Mouse (Mus musculus) neural tube, embryonic 13.5 days (tissue): ENCODE data around the gene Rgp1. TPM values are rescaled to one million over a fixed set of nuclear protein-coding genes. Genes with fewer than 3 reads are reported as not detected.
A peak's percentile ranks its signal among the peaks of the same experiment; 100 is the strongest.
"Not testable (repeated sequence)": the region's sequence is repeated elsewhere in the genome, so short reads cannot be mapped to it uniquely, and the experiment has no call there.

Experiments
- ATAC-seq: fragments of 200-750 bp; cut with Nextera tagmentation; 2 replicates; pipeline ENCODE4 v1.8.0; 2017; ENCODE audit warnings: low read depth, mild to moderate bottlenecking, moderate TSS enrichment, moderate library complexity
- H3K27ac ChIP-seq: fragments of 300-500 bp; sonication (generic); replicated peaks from 2 replicates; pipeline ENCODE4 v1.5.1; 2015; ENCODE audit warnings: moderate library complexity, mild to moderate bottlenecking, inconsistent platforms
- H3K27me3 ChIP-seq: fragments of 300-500 bp; sonication (generic); 2 replicates; pipeline ENCODE4 v1.6.1; 2015; ENCODE audit warnings: mild to moderate bottlenecking, inconsistent platforms
- H3K36me3 ChIP-seq: fragments of 300-500 bp; sonication (generic); 2 replicates; pipeline ENCODE4 v1.6.1; 2015; ENCODE audit warnings: mild to moderate bottlenecking, inconsistent platforms
- H3K4me1 ChIP-seq: fragments of 300-500 bp; sonication (generic); replicated peaks from 2 replicates; pipeline ENCODE4 v1.6.1; 2015; ENCODE audit warnings: inconsistent platforms
- H3K4me2 ChIP-seq: fragments of 300-500 bp; sonication (generic); 2 replicates; pipeline ENCODE4 v1.6.1; 2015; ENCODE audit warnings: inconsistent platforms, mild to moderate bottlenecking, moderate library complexity
- H3K4me3 ChIP-seq: fragments of 300-500 bp; sonication (generic); 2 replicates; pipeline ENCODE4 v1.5.1; 2015; ENCODE audit warnings: mild to moderate bottlenecking, inconsistent platforms
- H3K9ac ChIP-seq: fragments of 300-500 bp; sonication (generic); 2 replicates; pipeline ENCODE4 v1.6.1; 2015; ENCODE audit warnings: moderate library complexity, mild to moderate bottlenecking, inconsistent platforms
- H3K9me3 ChIP-seq: fragments of 300-500 bp; sonication (generic); 2 replicates; pipeline ENCODE4 v1.6.1; 2016; ENCODE audit warnings: inconsistent platforms
- WGBS: fragments of 180-500 bp; shearing (Covaris S2); methylation state at CpG from one replicate; pipeline ENCODE4 v1.1.7; 2015; 5-methylcytosine and 5-hydroxymethylcytosine counted together
- polyA plus RNA-seq: library from polyadenylated mRNA; unstranded; fragments of >200 nt; fragmentation: Nextera tagmentation; extraction: Ambion mirVana; gene quantifications from 2 replicates; pipeline ENCODE4 v1.2.1, GENCODE M21; 2015

Gene Rgp1
- polyA plus RNA-seq, 1 experiment from 2014 or later: 23.9 TPM

DNA sequence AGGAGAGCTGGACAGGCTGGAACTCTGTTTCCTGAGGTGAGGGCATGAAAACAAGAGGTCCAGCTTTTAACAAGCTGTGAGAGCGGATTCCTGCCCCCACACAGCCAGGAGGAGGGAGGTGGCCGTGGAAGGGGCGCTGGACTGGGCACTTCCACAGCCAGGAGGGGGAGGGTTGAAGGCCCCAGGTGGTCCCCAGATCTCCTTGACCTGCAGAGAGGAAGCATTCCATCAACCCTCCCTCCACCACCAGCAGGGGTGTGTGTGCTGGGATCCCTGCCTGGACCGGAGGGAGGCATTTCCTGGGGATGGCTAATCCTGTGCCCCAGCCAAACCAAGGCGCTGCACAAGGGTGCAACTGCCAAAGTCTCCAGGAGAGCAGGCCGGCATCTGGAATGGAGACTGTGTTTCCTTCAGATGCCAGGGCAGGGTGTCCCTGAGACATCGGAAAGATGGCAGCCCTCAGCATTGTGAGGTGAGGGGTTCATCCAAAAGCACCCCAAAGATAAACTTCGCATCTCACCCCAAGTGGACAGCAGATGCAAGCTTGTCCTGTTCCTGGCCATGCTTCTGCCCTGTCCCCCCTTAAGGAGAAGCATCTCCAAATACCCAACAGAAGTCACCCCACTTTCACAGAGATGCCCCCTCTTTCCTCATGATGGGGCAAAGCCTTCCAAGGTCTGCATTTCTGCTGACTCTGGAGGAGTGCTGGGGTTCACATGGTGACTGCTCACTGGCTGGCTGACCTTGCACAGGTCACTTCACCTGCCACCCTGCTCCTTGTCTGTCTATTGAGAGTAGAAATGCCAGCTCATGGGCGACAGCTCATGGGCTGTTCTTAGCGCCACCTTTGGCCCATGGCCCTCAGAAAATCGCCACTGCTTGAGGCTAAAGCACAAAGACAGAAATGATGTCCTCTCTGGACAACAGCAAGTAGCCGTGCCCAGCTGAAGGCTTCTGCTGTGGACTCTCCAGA lies 6.2 kb downstream of the Rgp1 start, which contains the start of gene Msmp:
Gene Msmp (minus strand): TSS at position 51 of the 973 bp plus-strand sequence.
- H3K9me3 ChIP-seq: no peaks in the 10 kb centered on the region
- 76% methylated on average over 12 of the region's 12 CpGs for whole genome bisulfite sequencing
- no peak within 1 kb of the TSS for H3K4me2 ChIP-seq
- H3K4me1 ChIP-seq: peaks cover 6% of the 10 kb centered on the region
- no peak within 1 kb of the TSS for H3K27ac ChIP-seq
- ATAC-seq: no peak
- no peak within 1 kb of the TSS for H3K4me3 ChIP-seq
- H3K27me3 ChIP-seq: no peaks in the 10 kb centered on the region
- 0 out of 2 replicates have a peak within 1 kb of the TSS, but pooled peaks have one; percentile 17 for H3K9ac ChIP-seq
- H3K36me3 ChIP-seq: peaks cover 47% of the 10 kb centered on the region

DNA sequence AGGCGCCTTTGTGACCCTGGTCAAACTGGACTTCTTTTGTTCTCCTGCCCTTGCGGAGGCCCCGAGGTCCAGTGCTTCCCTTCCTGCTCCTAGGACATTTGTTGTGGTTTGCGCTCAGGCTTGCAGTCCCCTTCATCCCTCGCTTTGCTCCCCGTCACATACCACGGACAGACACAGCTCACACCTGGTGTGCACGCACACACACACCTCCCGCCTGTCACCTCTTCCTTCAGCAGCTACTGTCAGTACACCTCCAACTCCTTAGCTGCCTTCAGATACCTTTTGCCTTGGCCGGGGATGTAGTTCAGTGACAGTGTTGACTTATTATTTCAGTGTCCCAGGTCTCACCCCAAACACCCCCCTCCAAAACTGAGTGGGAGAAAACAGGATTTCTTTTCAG lies 7.2 kb downstream of the Rgp1 start:
- no peaks in the 10 kb centered on the region for H3K9me3 ChIP-seq
- no peak overlapping the region for H3K27ac ChIP-seq
- no peak overlapping the region for H3K4me3 ChIP-seq
- no peak overlapping the region for H3K9ac ChIP-seq
- H3K27me3 ChIP-seq: no peaks in the 10 kb centered on the region
- peaks cover 42% of the 10 kb centered on the region for H3K36me3 ChIP-seq
- H3K4me1 ChIP-seq: no peaks in the 10 kb centered on the region
- 56% methylated on average over 10 of the region's 10 CpGs for WGBS
- no peak for ATAC-seq
- H3K4me2 ChIP-seq: no peak overlapping the region

DNA sequence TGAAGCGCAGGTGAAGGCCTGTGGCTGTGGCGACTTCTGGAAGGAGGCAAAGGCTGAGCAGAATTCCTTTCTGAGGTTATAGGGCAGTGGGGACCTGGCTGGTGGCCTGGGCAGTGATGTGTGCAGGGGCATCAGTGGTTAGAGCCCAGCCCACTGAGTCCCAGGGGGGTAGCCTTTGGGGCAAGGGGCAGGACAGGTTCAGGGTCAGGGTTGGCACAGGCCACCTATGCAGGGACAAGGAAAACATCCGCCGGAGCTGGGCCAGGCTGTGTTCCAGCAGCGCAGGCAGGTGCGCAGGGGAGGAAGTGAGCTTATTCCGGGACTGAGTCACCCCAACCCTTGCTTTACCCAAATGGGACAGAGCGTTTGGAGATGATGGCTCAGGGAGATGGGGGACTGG lies 7.9 kb downstream of the Rgp1 start:
- no peak overlapping the region for H3K4me3 ChIP-seq
- H3K36me3 ChIP-seq: peaks cover 35% of the 10 kb centered on the region
- ATAC-seq: no peak; the same call in 1 of the 2 replicates
- H3K4me1 ChIP-seq: no peaks in the 10 kb centered on the region
- H3K9me3 ChIP-seq: no peaks in the 10 kb centered on the region
- H3K27ac ChIP-seq: no peak overlapping the region
- no peak overlapping the region for H3K4me2 ChIP-seq
- WGBS: 80% methylated on average over 8 of the region's 8 CpGs
- no peaks in the 10 kb centered on the region for H3K27me3 ChIP-seq
- no peak overlapping the region for H3K9ac ChIP-seq

DNA sequence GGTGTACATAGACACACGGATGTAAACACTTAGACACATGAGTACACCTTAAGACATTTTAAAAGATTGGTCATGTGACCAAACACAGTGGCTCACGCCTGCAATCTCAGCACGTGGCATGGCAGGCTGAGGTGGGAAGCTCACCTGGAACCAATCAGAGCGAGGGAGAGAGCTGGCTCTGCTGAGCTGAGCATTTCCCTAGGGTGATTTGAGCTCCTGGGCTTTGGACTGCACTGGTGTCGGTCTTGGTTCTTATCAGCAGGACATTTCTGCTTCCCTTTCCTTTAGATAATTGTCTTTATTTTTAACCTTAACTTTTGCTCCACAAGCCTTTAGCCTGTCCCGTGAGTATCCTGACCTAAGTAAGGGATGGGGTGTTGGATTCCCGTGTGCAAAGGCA lies 9.2 kb downstream of the Rgp1 start:
- Histone ChIP-seq H3K27me3 (no peaks in the 10 kb centered on the region), H3K4me1 (no peaks in the 10 kb centered on the region), H3K4me3 (no peak overlapping the region), H3K4me2 (no peak overlapping the region), H3K9ac (no peak overlapping the region), H3K27ac (no peak overlapping the region), H3K9me3 (no peaks in the 10 kb centered on the region), H3K36me3 (peaks cover 22% of the 10 kb centered on the region)
- WGBS: 64% methylated on average over 7 of the region's 7 CpGs
- ATAC-seq: no peak

DNA sequence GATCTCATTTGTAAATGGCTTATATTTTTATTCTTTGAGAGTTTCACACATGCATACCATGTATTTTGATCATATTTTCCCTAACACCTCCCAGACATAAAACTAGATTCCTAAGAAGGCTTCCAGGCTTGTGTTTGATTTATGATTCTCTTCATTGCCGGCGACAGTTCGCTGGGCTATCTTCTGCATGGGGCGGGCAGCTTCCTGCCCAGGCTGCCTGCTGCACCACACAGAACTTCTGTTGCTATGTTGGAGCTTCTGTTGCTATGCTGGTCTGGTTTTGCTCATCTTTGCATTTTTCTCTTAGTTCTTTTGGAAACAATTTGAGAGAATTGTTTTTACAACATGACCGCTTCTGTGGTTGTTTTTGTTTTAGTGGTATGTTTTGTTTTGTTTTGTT lies 13.0 kb downstream of the Rgp1 start:
- no peak for ATAC-seq
- Histone ChIP-seq H3K4me1 (no peaks in the 10 kb centered on the region), H3K27ac (no peak overlapping the region)

DNA sequence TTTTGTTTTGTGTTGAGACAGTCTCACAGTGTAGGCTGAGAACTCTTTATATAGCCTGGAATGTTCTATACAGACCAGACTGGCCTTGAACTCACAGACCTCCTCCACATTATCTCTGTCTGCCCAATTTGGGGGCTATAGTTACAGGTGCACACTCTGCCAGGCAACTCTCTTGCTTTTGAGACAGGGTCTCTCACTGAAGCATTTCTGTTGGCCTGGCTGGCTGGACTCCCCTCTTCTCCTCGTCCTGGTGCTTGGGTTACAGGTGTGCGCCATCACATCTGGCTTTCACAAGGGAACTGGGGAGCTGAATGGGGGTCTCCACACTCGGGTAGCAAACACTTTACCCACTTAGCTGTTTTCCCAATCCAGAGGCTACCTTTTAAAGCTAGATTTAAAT lies 13.4 kb downstream of the Rgp1 start:
- Histone ChIP-seq H3K4me3 (no peak overlapping the region), H3K4me1 (no peaks in the 10 kb centered on the region), H3K27me3 (no peaks in the 10 kb centered on the region), H3K4me2 (no peak overlapping the region), H3K27ac (no peak overlapping the region), H3K9ac (no peak overlapping the region), H3K36me3 (no peaks in the 10 kb centered on the region), H3K9me3 (no peaks in the 10 kb centered on the region)
- WGBS: 82% methylated on average over 3 of the region's 3 CpGs
- no peak for ATAC-seq

More for the DNA sequence above, 13.0 kb downstream of the Rgp1 start:
- Histone ChIP-seq H3K9ac (no peak overlapping the region), H3K4me3 (no peak overlapping the region), H3K36me3 (no peaks in the 10 kb centered on the region), H3K9me3 (no peaks in the 10 kb centered on the region), H3K27me3 (no peaks in the 10 kb centered on the region), H3K4me2 (no peak overlapping the region)
- 74% methylated on average over 5 of the region's 5 CpGs for WGBS

DNA sequence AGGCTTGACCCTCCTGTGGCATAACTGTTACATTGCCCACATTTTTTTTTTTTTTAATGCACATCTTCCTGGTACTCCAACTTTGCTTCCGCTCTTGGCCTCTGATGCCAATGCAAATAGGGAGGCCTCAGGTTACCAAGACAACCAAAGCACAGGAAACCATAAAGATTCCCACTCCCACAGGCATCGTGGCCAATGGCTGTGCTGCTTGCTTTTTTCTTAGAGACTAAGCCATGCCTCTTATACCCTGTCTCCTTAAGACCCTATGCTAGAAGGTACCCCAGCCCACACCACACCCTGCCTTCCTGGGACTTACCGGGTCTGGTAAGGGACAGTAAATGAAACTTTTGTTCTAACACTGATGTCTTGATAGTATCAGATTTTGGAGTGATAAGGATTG lies 14.9 kb downstream of the Rgp1 start:
- Histone ChIP-seq H3K4me1 (no peaks in the 10 kb centered on the region), H3K27me3 (no peaks in the 10 kb centered on the region), H3K36me3 (no peaks in the 10 kb centered on the region), H3K27ac (no peak overlapping the region), H3K9me3 (no peaks in the 10 kb centered on the region), H3K9ac (no peak overlapping the region), H3K4me2 (no peak overlapping the region), H3K4me3 (no peak overlapping the region)
- ATAC-seq: no peak
- 65% methylated on average over 3 of the region's 3 CpGs for WGBS

DNA sequence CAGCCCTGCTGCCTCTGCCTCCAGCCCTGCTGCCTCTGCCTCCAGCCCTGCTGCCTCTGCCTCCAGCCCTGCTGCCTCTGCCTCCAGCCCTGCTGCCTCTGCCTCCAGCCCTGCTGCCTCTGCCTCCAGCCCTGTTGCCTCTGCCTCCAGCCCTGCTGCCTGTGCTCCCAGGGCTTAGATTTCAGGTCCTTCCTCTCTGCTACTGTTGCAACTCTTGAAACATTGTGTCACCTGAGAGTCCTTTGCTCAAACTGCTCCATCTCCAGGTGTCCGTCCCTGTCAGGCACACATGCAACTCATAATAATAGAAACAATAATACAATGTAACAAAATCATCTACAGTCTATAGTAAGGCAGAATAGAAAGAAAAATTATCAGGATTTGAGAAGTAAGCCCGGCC lies 18.1 kb downstream of the Rgp1 start:
- not testable (repeated sequence) for H3K9ac ChIP-seq, ATAC-seq, H3K4me2 ChIP-seq, H3K27ac ChIP-seq, H3K4me3 ChIP-seq, H3K9me3 ChIP-seq, H3K4me1 ChIP-seq, H3K36me3 ChIP-seq, H3K27me3 ChIP-seq
- 84% methylated on average over 2 of the region's 2 CpGs for whole genome bisulfite sequencing

DNA sequence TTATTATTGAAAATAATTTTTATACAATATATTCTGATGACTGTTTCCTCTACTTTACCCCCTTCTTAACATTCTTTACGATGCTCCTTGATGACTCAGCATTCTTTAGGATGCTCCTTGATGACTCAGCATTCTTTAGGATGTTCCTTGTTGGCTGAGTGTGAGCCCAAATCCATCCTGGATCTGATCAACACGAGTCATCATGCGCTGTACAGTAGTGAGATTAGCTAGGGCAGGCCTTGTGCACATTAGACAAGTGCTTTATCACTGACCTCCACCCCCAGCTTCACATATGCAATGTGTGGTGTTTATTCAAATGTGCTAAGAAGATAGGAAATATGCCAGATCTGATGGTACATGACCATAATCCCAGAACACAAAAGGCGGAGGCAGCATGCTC lies 19.7 kb downstream of the Rgp1 start:
- H3K9ac ChIP-seq: no peak overlapping the region
- no peak for ATAC-seq
- no peaks in the 10 kb centered on the region for H3K36me3 ChIP-seq
- no peaks in the 10 kb centered on the region for H3K9me3 ChIP-seq
- 87% methylated on average over 4 of the region's 4 CpGs for WGBS
- no peak overlapping the region for H3K27ac ChIP-seq
- H3K4me1 ChIP-seq: no peaks in the 10 kb centered on the region
- H3K4me2 ChIP-seq: no peak overlapping the region
- H3K27me3 ChIP-seq: no peaks in the 10 kb centered on the region; the same call in 1 of the 2 replicates
- H3K4me3 ChIP-seq: no peak overlapping the region

DNA sequence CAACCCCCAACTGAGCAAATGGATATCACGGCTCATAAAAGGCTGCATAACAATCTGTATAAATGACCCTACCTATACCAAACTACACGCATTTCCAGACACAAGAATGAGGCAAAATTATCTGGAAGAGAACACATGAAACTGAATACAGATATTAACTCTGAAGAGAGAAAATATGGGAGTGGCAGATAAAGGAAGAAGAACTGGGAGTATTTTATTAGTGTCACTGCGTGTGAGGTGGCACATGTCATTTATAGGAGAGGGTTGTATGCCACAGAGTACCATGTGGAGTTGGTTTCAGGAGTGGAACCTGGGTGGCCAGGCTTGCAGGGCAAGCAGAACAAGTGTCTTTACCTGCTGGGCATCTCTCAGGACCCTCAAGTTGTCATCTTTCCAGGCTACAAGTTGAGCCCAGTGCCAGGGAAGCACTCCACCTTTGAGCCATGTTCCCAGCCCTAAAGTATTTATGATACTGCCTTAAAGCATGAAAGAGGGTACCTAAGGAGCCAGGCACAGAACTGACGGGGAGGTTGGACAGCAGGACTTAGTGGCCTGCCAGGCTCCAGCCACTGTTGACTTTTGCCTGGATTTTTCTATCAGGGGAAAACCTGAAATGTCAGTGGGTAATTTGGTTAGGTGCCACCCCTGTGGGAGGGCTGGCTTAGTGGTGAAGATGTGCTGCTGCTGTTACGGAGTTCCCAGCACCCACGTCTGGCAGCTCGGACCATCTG lies 20.3 kb downstream of the Rgp1 start:
- H3K9ac ChIP-seq: no peak overlapping the region
- H3K4me3 ChIP-seq: no peak overlapping the region
- no peaks in the 10 kb centered on the region for H3K36me3 ChIP-seq
- 84% methylated on average over 7 of the region's 7 CpGs for WGBS
- H3K27me3 ChIP-seq: no peaks in the 10 kb centered on the region; the same call in 1 of the 2 replicates
- H3K4me1 ChIP-seq: no peaks in the 10 kb centered on the region
- no peak overlapping the region for H3K27ac ChIP-seq
- H3K4me2 ChIP-seq: no peak overlapping the region
- no peaks in the 10 kb centered on the region for H3K9me3 ChIP-seq
- ATAC-seq: no peak

DNA sequence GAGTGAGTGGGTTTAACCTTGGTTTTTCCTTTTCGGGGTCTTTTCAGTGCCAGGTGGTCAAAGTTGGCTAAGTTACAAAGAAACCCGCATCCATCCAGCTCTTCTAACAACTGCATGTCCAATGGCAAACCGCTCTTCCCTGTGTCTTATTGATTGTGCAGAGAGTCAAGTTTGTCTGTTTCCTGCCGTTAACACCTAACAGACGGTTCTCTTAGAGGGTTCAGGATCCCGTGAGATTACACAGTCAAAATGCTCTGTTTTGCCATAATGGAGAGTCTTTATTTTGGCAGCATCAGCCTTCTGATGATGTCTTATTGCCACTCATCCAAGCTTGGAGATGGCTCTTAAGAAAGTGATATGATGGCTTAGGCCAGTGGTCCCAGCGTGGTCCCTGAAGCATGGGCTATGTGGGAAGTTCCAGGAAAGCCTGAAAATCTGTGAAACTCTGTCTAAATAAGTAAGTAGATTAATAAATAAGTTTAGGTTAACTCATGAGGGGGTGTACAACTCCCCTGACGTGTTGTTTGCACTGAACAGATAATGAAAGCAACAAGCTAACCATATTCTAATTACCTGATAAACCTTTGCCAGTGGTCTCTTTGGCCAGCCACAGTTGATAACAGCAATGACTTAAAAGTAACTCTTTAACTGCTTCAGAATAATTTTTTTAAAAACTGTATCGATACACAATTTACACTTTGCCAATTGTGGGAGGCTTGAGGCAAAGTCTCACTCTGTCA lies 21.9 kb downstream of the Rgp1 start:
- Histone ChIP-seq H3K27ac (no peak overlapping the region), H3K27me3 (no peaks in the 10 kb centered on the region; the same call in 1 of the 2 replicates)
- WGBS: 83% methylated on average over 9 of the region's 9 CpGs

DNA sequence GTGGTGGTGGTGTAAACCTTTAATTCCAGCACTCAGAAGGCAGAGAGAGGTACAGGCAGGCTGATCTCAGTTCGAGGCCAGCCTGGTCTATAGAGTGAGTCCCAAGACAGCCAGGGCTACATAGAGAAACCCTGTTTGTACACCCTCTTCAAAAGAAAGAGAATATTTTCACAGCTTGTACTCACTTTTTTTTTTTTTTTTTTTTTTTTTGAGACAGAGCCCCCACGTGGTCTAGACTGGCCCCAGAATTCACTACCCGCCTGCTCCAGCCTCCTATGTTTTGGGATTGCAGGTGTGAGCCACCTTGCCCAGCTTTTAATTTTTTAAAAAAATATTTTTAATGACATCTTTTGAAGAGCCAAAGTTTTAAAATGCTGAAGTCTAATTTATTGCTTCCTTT lies 25.6 kb downstream of the Rgp1 start:
- Histone ChIP-seq H3K4me1 (no peaks in the 10 kb centered on the region), H3K36me3 (no peaks in the 10 kb centered on the region), H3K27ac (no peak overlapping the region), H3K27me3 (no peaks in the 10 kb centered on the region; the same call in 1 of the 2 replicates), H3K4me3 (no peak overlapping the region), H3K9ac (no peak overlapping the region), H3K9me3 (no peaks in the 10 kb centered on the region), H3K4me2 (no peak overlapping the region)
- 65% methylated on average over 3 of the region's 3 CpGs for WGBS
- ATAC-seq: no peak

More for the DNA sequence above, 21.9 kb downstream of the Rgp1 start:
- H3K4me1 ChIP-seq: no peaks in the 10 kb centered on the region
- no peaks in the 10 kb centered on the region for H3K36me3 ChIP-seq
- no peaks in the 10 kb centered on the region for H3K9me3 ChIP-seq
- H3K4me3 ChIP-seq: no peak overlapping the region
- no peak overlapping the region for H3K4me2 ChIP-seq
- no peak for ATAC-seq
- H3K9ac ChIP-seq: no peak overlapping the region
